Mouse (Mus musculus) liver, postnatal 0 days (tissue): ENCODE results near the gene Zfp668. TPM values are rescaled to one million over a fixed set of nuclear protein-coding genes. Genes with fewer than 3 reads are reported as not detected.

ENCODE experiments used
- ATAC-seq: fragments of 200-750 bp; cut with Nextera tagmentation; 2 replicates; pipeline ENCODE4 v1.8.0; 2017; ENCODE audit warnings: mild to moderate bottlenecking, moderate library complexity
- DNase-seq: peaks from one replicate; pipeline ENCODE4 v3.0.0-alpha.2; 2016
- H3K27ac ChIP-seq: fragments of 300-500 bp; sonication (generic); 2 replicates; pipeline ENCODE4 v1.5.1; 2014; ENCODE audit warnings: antibody characterized with exemption, moderate library complexity, mild to moderate bottlenecking, low read depth
- H3K27me3 ChIP-seq: fragments of 300-500 bp; sonication (generic); 2 replicates; pipeline ENCODE4 v1.6.1; 2014; ENCODE audit warnings: low read length, control low read depth, mixed read lengths; ENCODE audit not compliant: insufficient read depth
- H3K36me3 ChIP-seq: fragments of 300-500 bp; sonication (generic); replicated peaks from 2 replicates; pipeline ENCODE4 v1.6.1; 2014; ENCODE audit warnings: mild to moderate bottlenecking, control low read depth, low read length, moderate library complexity, mixed read lengths; ENCODE audit not compliant: insufficient read depth
- H3K4me1 ChIP-seq: fragments of 300-500 bp; sonication (generic); 2 replicates; pipeline ENCODE4 v1.6.1; 2014; ENCODE audit warnings: antibody characterized with exemption, mild to moderate bottlenecking, control low read depth; ENCODE audit not compliant: insufficient read depth
- H3K4me2 ChIP-seq: fragments of 300-500 bp; sonication (generic); 2 replicates; pipeline ENCODE4 v1.6.1; 2014; ENCODE audit warnings: low read depth, mild to moderate bottlenecking, low read length, moderate library complexity, mixed read lengths
- H3K4me3 ChIP-seq: fragments of 300-500 bp; sonication (generic); 2 replicates; pipeline ENCODE4 v1.5.1; 2014; ENCODE audit warnings: low read depth, low read length
- H3K9ac ChIP-seq: fragments of 300-500 bp; sonication (generic); replicated peaks from 2 replicates; pipeline ENCODE4 v1.6.1; 2014; ENCODE audit warnings: mild to moderate bottlenecking, moderate library complexity
- H3K9me3 ChIP-seq: fragments of 300-500 bp; sonication (generic); 2 replicates; pipeline ENCODE4 v1.6.1; 2016; ENCODE audit warnings: mild to moderate bottlenecking, control low read depth, low read length, mixed read lengths
- CTCF ChIP-seq: sonication (generic); IDR thresholded peaks from 2 replicates; pipeline ENCODE4 v1.5.1; 2016; ENCODE audit warnings: antibody characterized with exemption, low read depth
- EP300 ChIP-seq: IDR thresholded peaks from 2 replicates; pipeline ENCODE4 v1.6.1; 2016; ENCODE audit warnings: antibody characterized with exemption, low read depth, mild to moderate bottlenecking
- WGBS: fragments of 180-500 bp; shearing (Covaris S2); extraction: QIAGEN DNeasy Blood & Tissue Kit; methylation state at CpG from one replicate; pipeline ENCODE4 v1.1.7; 2014; ENCODE audit not compliant: insufficient replicate concordance; 5-methylcytosine and 5-hydroxymethylcytosine counted together
- polyA plus RNA-seq: library from polyadenylated mRNA; unstranded; fragments of >200 nt; fragmentation: Nextera tagmentation; extraction: Ambion mirVana; gene quantifications from 2 replicates; pipeline ENCODE4 v1.2.1, GENCODE M21; 2015

Zfp668 gene
- polyA plus RNA-seq, 1 experiment from 2014 or later: 4.5 TPM

GRCm38 (mm10) chr7:127824176-127824871, 52.3 kb downstream of the Zfp668 start, which contains the start of the genes Stx4a and Stx1b:
Stx4a (plus strand) TSS chr7:127824294.
Stx1b (minus strand) TSS chr7:127824549.
- Histone ChIP-seq H3K27ac (no peak within 1 kb of the TSS), H3K4me3 (peak within 1 kb of the TSS; percentile 20; the same call in 1 of the 2 replicates)
- no peak for DNase-seq

GRCm38 (mm10) chr7:127823236-127824171, 53.1 kb downstream of the Zfp668 start:
- no peaks in the 10 kb centered on the region for H3K36me3 ChIP-seq
- ATAC-seq (no peak), DNase-seq (no peak)
- no peak overlapping the region for H3K4me3 ChIP-seq
- whole genome bisulfite sequencing: 71% methylated on average over 11 of the region's 11 CpGs
- H3K27ac ChIP-seq: no peak overlapping the region
- H3K4me2 ChIP-seq: peak overlapping the region; percentile 48
- TF ChIP-seq CTCF: peak; percentile 12; the same call in 1 of the 2 replicates
- no peak for TF ChIP-seq EP300
- H3K9ac ChIP-seq: no peak overlapping the region
- peaks cover 5% of the 10 kb centered on the region; the same call in 1 of the 2 replicates for H3K27me3 ChIP-seq
- no peaks in the 10 kb centered on the region for H3K9me3 ChIP-seq
- no peaks in the 10 kb centered on the region for H3K4me1 ChIP-seq

More at GRCm38 (mm10) chr7:127824176-127824871, 52.3 kb downstream of the Zfp668 start, which contains the start of the genes Stx4a and Stx1b:
- WGBS: 17% methylated on average over 32 of the region's 38 CpGs
- H3K4me1 ChIP-seq: no peaks in the 10 kb centered on the region
- H3K36me3 ChIP-seq: no peaks in the 10 kb centered on the region
- peak within 1 kb of the TSS; percentile 48 for H3K4me2 ChIP-seq
- ATAC-seq: no peak
- H3K9ac ChIP-seq: no peak within 1 kb of the TSS
- peaks cover 5% of the 10 kb centered on the region; the same call in 1 of the 2 replicates for H3K27me3 ChIP-seq
- TF ChIP-seq EP300: no peak
- H3K9me3 ChIP-seq: no peaks in the 10 kb centered on the region

- H3K4me1 ChIP-seq: no peaks in the 10 kb centered on the region
- H3K4me3 ChIP-seq: no peak overlapping the region
- no peak overlapping the region for H3K4me2 ChIP-seq
- H3K9me3 ChIP-seq: no peaks in the 10 kb centered on the region
- H3K27ac ChIP-seq: no peak overlapping the region
- H3K36me3 ChIP-seq: no peaks in the 10 kb centered on the region
- ATAC-seq (no peak), DNase-seq (no peak)
- no peak overlapping the region for H3K9ac ChIP-seq
- TF ChIP-seq EP300 (no peak), CTCF (no peak)
- 69% methylated on average over 3 of the region's 3 CpGs for WGBS
- H3K27me3 ChIP-seq: peaks cover 5% of the 10 kb centered on the region; the same call in 1 of the 2 replicates
Observed at GRCm38 (mm10) chr7:127822494-127822893, 54.1 kb downstream of the Zfp668 start.

GRCm38 (mm10) chr7:127820836-127821509, 55.7 kb downstream of the Zfp668 start:
- TF ChIP-seq EP300: no peak
- no peak for TF ChIP-seq CTCF
- Histone ChIP-seq H3K9ac (no peak overlapping the region), H3K4me2 (no peak overlapping the region), H3K27me3 (peaks cover 5% of the 10 kb centered on the region; the same call in 1 of the 2 replicates), H3K9me3 (no peaks in the 10 kb centered on the region), H3K4me1 (peaks cover 3% of the 10 kb centered on the region; the same call in 1 of the 2 replicates), H3K4me3 (no peak overlapping the region), H3K27ac (no peak overlapping the region), H3K36me3 (no peaks in the 10 kb centered on the region)
- ATAC-seq: no peak
- 36% methylated on average over 13 of the region's 13 CpGs for WGBS
- DNase-seq: no peak

GRCm38 (mm10) chr7:127817776-127818175, 58.9 kb downstream of the Zfp668 start:
- Histone ChIP-seq H3K36me3 (no peaks in the 10 kb centered on the region), H3K27ac (no peak overlapping the region), H3K27me3 (no peaks in the 10 kb centered on the region), H3K4me1 (peaks cover 13% of the 10 kb centered on the region), H3K9me3 (no peaks in the 10 kb centered on the region), H3K9ac (no peak overlapping the region), H3K4me2 (no peak overlapping the region), H3K4me3 (no peak overlapping the region)
- no peak for DNase-seq
- ATAC-seq: no peak
- 85% methylated on average over 5 of the region's 5 CpGs for WGBS
- TF ChIP-seq EP300 (no peak), CTCF (no peak)

- H3K9ac ChIP-seq: no peak overlapping the region
- ATAC-seq (no peak), DNase-seq (no peak)
- H3K4me2 ChIP-seq: no peak overlapping the region
- H3K27ac ChIP-seq: no peak overlapping the region
- no peak for TF ChIP-seq EP300
- TF ChIP-seq CTCF: no peak
- H3K4me3 ChIP-seq: no peak overlapping the region
- WGBS: 67% methylated on average over 7 of the region's 7 CpGs
- H3K9me3 ChIP-seq: no peaks in the 10 kb centered on the region
- H3K36me3 ChIP-seq: no peaks in the 10 kb centered on the region
- H3K4me1 ChIP-seq: peaks cover 13% of the 10 kb centered on the region
- H3K27me3 ChIP-seq: no peaks in the 10 kb centered on the region
Observed at GRCm38 (mm10) chr7:127817053-127817452, 59.6 kb downstream of the Zfp668 start.
